Mouse (Mus musculus): ENCODE data around the gene Hoxc10. TPM values are rescaled to one million over a fixed set of nuclear protein-coding genes. Genes with fewer than 3 reads are reported as not detected.

Hoxc10 gene
- total and polyA plus RNA-seq, 2 experiments from 2014 or later, result not detected

DNA sequence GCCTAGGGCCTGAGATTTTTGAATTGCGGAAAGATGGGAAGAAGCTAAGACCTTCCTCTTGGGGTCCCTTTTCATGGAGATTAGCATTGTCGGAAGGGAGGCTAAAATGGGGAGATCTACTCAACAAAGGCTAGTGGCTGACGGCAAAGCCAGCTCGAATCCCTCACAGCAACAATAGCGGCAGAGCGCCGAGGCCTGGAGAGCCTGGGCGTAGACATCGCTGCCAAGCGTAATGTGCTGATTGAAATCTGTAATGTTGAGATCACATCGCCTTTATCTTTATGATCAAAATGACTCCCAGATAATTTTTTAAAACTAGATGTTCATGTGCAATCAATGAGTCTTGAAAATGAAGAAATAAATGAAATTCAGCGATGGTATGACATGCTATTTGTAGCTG, 32.2 kb upstream of the Hoxc10 start:
- Histone ChIP-seq H3K9me3 (ENCODE audit: low read length) (no peaks in the 10 kb centered on the region), H3K4me3 (ENCODE audit: low read depth, low read length) (no peak overlapping the region), H3K4me1 (ENCODE audit: insufficient read depth, low read length) (no peaks in the 10 kb centered on the region), H3K9ac (replicated peaks; ENCODE audit: low read length, poor library complexity, severe bottlenecking) (no peak overlapping the region), H3K27me3 (ENCODE audit: insufficient read depth, low read length) (peaks cover 94% of the 10 kb centered on the region), H3K27ac (ENCODE audit: low read depth, low read length) (no peak overlapping the region), H3K36me3 (ENCODE audit: insufficient read depth, low read length) (no peaks in the 10 kb centered on the region), H3K4me2 (ENCODE audit: low read depth, low read length, poor library complexity, severe bottlenecking) (no peak overlapping the region)
- DNase-seq (ENCODE audit: low spot score) (no peak), ATAC-seq (ENCODE audit: low FRiP score) (no peak)
- TF ChIP-seq CTCF (IDR thresholded peaks at IDR 0.05), result no peak
- WGBS, result 3% methylated on average over 12 of the region's 12 CpGs

DNA sequence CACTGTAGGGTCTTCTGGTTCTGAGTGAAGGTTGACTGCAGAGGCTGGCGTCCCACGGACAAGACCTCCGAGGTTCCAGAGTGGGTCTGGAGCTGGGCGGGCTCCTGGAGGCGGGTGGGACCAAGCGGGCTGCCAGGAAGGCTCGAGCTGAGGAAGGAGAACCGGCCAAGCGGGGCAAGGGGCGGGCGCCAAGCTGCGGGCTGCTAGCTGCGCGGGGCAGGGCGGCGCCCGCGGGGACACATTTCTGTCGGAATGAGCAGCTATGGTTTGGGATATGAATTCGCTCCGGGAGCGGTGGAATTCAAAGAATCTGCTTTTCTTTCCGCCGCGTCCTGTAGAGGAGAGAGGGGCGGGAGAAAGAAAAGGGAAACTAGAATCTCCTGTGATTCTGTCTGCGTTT, 31.7 kb upstream of the Hoxc10 start:
- TF ChIP-seq CTCF (IDR thresholded peaks at IDR 0.05), result no peak
- Histone ChIP-seq H3K4me3 (ENCODE audit: low read depth, low read length) (no peak overlapping the region), H3K9ac (replicated peaks; ENCODE audit: low read length, poor library complexity, severe bottlenecking) (no peak overlapping the region), H3K27me3 (ENCODE audit: insufficient read depth, low read length) (peaks cover 94% of the 10 kb centered on the region), H3K27ac (ENCODE audit: low read depth, low read length) (no peak overlapping the region), H3K9me3 (ENCODE audit: low read length) (no peaks in the 10 kb centered on the region), H3K4me2 (ENCODE audit: low read depth, low read length, poor library complexity, severe bottlenecking) (no peak overlapping the region), H3K36me3 (ENCODE audit: insufficient read depth, low read length) (no peaks in the 10 kb centered on the region), H3K4me1 (ENCODE audit: insufficient read depth, low read length) (no peaks in the 10 kb centered on the region)
- DNase-seq (ENCODE audit: low spot score) (no peak), ATAC-seq (ENCODE audit: low FRiP score) (no peak)
- WGBS, result 2% methylated on average over 24 of the region's 27 CpGs

- Histone ChIP-seq H3K4me3 (ENCODE audit: low read depth, low read length) (no peak within 1 kb of the TSS), H3K9ac (replicated peaks; ENCODE audit: low read length, poor library complexity, severe bottlenecking) (no peak within 1 kb of the TSS), H3K27ac (ENCODE audit: low read depth, low read length) (no peak within 1 kb of the TSS), H3K27me3 (ENCODE audit: insufficient read depth, low read length) (peaks cover 94% of the 10 kb centered on the region), H3K4me1 (ENCODE audit: insufficient read depth, low read length) (no peaks in the 10 kb centered on the region), H3K4me2 (ENCODE audit: low read depth, low read length, poor library complexity, severe bottlenecking) (no peak within 1 kb of the TSS), H3K9me3 (ENCODE audit: low read length) (no peaks in the 10 kb centered on the region), H3K36me3 (ENCODE audit: insufficient read depth, low read length) (no peaks in the 10 kb centered on the region)
- 3% methylated on average over 31 of the region's 31 CpGs for WGBS
- no peak for TF ChIP-seq CTCF (IDR thresholded peaks at IDR 0.05)
- DNase-seq (ENCODE audit: low spot score) (no peak), ATAC-seq (ENCODE audit: low FRiP score) (no peak)
Observed at GRCm38 (mm10) chr15:102936279-102936972, 30.2 kb upstream of the Hoxc10 start, which contains the start of gene Hoxc12. Hoxc12 (plus strand) TSS chr15:102936757.

GRCm38 (mm10) chr15:102937036-102937666, 29.4 kb upstream of the Hoxc10 start:
- Histone ChIP-seq H3K9me3 (ENCODE audit: low read length) (no peaks in the 10 kb centered on the region), H3K9ac (replicated peaks; ENCODE audit: low read length, poor library complexity, severe bottlenecking) (no peak overlapping the region), H3K4me3 (ENCODE audit: low read depth, low read length) (no peak overlapping the region), H3K27me3 (ENCODE audit: insufficient read depth, low read length) (peaks cover 94% of the 10 kb centered on the region), H3K27ac (ENCODE audit: low read depth, low read length) (no peak overlapping the region), H3K4me1 (ENCODE audit: insufficient read depth, low read length) (no peaks in the 10 kb centered on the region), H3K36me3 (ENCODE audit: insufficient read depth, low read length) (no peaks in the 10 kb centered on the region), H3K4me2 (ENCODE audit: low read depth, low read length, poor library complexity, severe bottlenecking) (no peak overlapping the region)
- no peak for TF ChIP-seq CTCF (IDR thresholded peaks at IDR 0.05)
- under 1% methylated on average over 37 of the region's 50 CpGs for WGBS
- DNase-seq (ENCODE audit: low spot score) (no peak), ATAC-seq (ENCODE audit: low FRiP score) (no peak)

DNA sequence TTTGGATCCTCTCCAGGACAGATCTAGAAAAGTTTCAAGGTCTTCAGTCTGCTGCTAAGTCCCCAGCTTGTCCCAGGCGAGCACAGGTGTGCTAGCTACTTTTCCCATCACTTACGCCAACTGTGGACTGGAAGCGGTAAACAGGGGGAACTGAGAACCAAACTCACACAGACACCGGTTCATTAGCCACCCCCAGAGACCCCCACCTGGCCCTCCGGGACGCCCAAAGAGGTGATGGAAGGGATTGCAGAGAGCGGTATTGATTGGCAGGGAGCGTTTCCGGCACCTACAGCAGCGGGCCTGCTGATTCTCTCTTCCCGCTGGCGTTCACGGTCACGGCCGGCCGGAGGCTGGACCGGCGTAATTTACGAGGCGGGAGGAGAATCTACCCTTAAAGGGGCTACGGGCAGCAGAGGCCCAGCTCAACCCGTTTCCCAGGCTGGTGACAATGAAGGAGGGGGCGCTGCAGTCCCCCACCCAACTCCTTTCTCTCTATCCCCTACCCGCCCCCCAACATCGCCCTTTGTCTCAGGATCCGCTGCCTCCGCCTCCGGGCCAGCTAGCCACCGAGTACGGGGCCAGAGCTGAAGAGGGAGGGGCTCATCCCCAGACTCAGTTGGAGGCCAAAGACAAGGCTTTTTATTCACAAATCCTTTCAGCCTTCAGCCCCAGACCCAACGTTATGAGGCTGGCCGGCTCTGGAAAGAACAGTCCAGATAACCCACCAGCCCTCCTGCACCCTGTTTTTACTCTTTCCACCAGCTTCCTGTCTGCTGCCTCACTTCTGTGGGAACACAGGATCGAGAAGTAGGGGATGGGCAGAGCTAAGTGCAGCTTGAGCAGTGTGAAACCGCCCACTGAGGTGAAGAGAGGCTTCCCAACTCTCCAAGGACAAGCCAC, 27.1 kb upstream of the Hoxc10 start:
- no peak overlapping the region for H3K4me2 ChIP-seq (ENCODE audit: low read depth, low read length, poor library complexity, severe bottlenecking)
- TF ChIP-seq CTCF (IDR thresholded peaks at IDR 0.05), result no peak
- H3K9me3 ChIP-seq (ENCODE audit: low read length), result no peaks in the 10 kb centered on the region
- 1% methylated on average over 32 of the region's 34 CpGs for WGBS
- no peak overlapping the region for H3K9ac ChIP-seq (replicated peaks; ENCODE audit: low read length, poor library complexity, severe bottlenecking)
- no peak overlapping the region for H3K27ac ChIP-seq (ENCODE audit: low read depth, low read length)
- no peak overlapping the region for H3K4me3 ChIP-seq (ENCODE audit: low read depth, low read length)
- peaks cover 93% of the 10 kb centered on the region for H3K27me3 ChIP-seq (ENCODE audit: insufficient read depth, low read length)
- no peaks in the 10 kb centered on the region for H3K36me3 ChIP-seq (ENCODE audit: insufficient read depth, low read length)
- H3K4me1 ChIP-seq (ENCODE audit: insufficient read depth, low read length), result no peaks in the 10 kb centered on the region
- no peak for ATAC-seq (ENCODE audit: low FRiP score)
- DNase-seq (ENCODE audit: low spot score), result no peak
